Mouse (Mus musculus) lung, adult 2 months (tissue): ENCODE measurements around the gene Olfr661. TPM values are rescaled to one million over a fixed set of nuclear protein-coding genes. Genes with fewer than 3 reads are reported as not detected.

Experiments used
- DNase-seq: peaks from one replicate; pipeline ENCODE4 v3.0.0; 2022
- H3K4me1 ChIP-seq: fragments of 200-500 bp; 2 replicates; pipeline ENCODE4 v1.6.1; 2011; ENCODE audit warnings: low read length; ENCODE audit not compliant: control insufficient read depth, insufficient read depth
- H3K4me3 ChIP-seq: fragments of 200-500 bp; replicated peaks from 2 replicates; pipeline ENCODE3; 2011; ENCODE audit warnings: low read depth, mild to moderate bottlenecking, control low read depth, low read length; ENCODE audit errors: extremely low read depth
- CTCF ChIP-seq: fragments of 200-500 bp; IDR thresholded peaks from 2 replicates; pipeline ENCODE4 v1.5.1; 2011; ENCODE audit warnings: mild to moderate bottlenecking, low read length, control low read depth; ENCODE audit not compliant: insufficient read depth
- POLR2A ChIP-seq: fragments of 200-500 bp; IDR thresholded peaks from 2 replicates; pipeline ENCODE4 v1.6.1; 2011; ENCODE audit warnings: low read depth, mild to moderate bottlenecking, control low read depth, low read length, borderline replicate concordance; ENCODE audit errors: extremely low read depth
- WGBS: fragments of 180-500 bp; shearing (Covaris S2); methylation state at CpG from one replicate; pipeline ENCODE4 v1.1.7; 2018; 5-methylcytosine and 5-hydroxymethylcytosine counted together
- polyA plus RNA-seq: library from polyadenylated mRNA; depleted of rRNA; stranded (reverse); fragments of >200 nt; gene quantifications from 2 replicates; pipeline ENCODE4 v1.2.3, GENCODE M21; 2012; rRNA removed

Olfr661 gene
- not detected in 2 replicates for polyA plus RNA-seq

DNA sequence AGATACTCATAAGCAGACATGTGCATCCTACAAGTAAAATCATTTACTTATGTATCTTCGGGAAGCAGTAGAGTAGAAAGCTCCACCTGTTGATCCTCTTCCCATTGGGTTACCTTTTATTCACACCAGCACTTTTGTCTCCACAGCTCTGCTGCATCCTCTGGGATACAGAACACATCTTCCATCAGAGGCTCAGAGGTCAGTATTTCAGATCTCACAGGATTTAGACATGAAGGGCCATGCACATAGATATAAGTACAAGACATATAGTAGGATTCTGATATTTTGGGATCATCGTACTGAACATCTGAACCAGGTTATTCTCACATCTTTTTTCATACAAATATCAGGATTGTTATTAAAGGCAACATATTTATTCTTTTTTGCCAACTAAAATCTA, at the start of gene Olfr661:
Olfr661 (plus strand) TSS at position 301 of the 400 bp plus-strand sequence.
- H3K4me3 ChIP-seq = no peak within 1 kb of the TSS
- no peak for DNase-seq
- no peaks in the 10 kb centered on the region for H3K4me1 ChIP-seq
- WGBS = 76% methylated on average over 2 of the region's 2 CpGs
- TF ChIP-seq POLR2A (no peak), CTCF (no peak)

DNA sequence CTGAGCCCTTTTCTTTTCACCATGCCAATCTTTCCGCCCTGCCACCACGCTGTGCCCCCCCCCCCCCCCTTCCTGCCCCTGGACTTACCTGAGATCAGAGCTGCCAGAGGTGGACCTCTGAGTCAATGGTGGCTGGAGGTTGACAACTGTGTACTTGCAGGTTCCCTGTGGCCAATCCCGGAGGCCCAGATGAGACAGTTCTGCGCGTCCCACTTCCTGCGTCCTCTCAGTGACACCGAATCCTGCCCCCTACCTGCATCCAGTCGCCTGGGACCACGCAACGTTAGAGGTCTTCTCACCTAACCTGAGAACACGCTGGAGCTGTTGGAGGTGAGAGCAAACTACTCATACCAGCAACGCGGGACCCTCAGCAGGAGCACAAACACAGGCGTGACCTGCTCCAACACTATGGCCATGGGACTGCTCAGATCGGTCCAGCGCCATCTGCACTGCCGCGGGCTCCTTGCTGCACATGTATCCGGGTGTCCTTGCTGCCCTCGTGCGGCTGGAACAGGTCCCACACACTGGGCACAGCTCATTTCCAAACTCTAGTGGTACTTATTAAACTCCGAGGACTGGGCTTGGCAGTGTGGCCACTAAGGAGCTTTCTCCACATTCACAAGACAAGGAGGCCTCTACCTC, 39.3 kb upstream of the Olfr661 start, which contains the start of gene Olfr658:
Olfr658 (minus strand) TSS at position 465 of the 642 bp plus-strand sequence.
- TF ChIP-seq CTCF = peak; percentile 28; the same call in 1 of the 2 replicates
- TF ChIP-seq POLR2A = no peak
- 22% methylated on average over 20 of the region's 22 CpGs for WGBS
- Histone ChIP-seq H3K4me3 (peak within 1 kb of the TSS; percentile 17), H3K4me1 (no peaks in the 10 kb centered on the region)
- DNase-seq = peak; percentile 4

DNA sequence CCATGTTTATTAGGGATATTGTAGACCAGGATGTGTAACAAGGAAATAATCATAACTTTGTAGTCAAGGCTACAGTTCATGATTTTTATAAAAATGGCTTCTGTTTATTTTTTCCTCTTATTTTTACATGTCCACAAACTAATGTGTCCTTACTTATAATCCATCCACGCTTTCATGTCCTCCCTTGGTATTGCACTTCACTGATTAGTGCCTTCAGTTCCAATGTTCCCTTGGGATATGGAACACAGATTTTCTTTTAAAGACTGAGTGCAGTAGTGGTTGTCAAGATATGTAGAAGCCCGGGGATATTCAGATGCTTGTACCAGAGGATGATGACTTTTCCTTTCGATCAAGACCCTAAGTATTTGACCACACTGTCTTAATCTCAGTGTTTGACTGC, 19.8 kb upstream of the Olfr661 start, which contains the start of gene Olfr659:
Olfr659 (plus strand) TSS at position 301 of the 400 bp plus-strand sequence.
- 79% methylated on average over 3 of the region's 3 CpGs for WGBS

More for the DNA sequence above, 19.8 kb upstream of the Olfr661 start, which contains the start of gene Olfr659:
- DNase-seq = no peak
- H3K4me3 ChIP-seq = no peak within 1 kb of the TSS
- no peak for TF ChIP-seq POLR2A
- no peak for TF ChIP-seq CTCF
- H3K4me1 ChIP-seq = no peaks in the 10 kb centered on the region

Other genes with a start within 250 kb of the Olfr661 start
- gene Trim30a, start 221.3 kb upstream of the Olfr661 start, polyA plus RNA-seq = 3.7 and 7.5 TPM in 2 replicates
- gene Trim30d, start 178.7 kb upstream of the Olfr661 start, polyA plus RNA-seq = 1.0 and 4.0 TPM in 2 replicates
- gene Olfr651, start 136.4 kb upstream of the Olfr661 start, polyA plus RNA-seq = not detected in 2 replicates
- not detected in 2 replicates for gene Olfr652, start 125.6 kb upstream of the Olfr661 start, polyA plus RNA-seq
- gene Olfr653, start 109.2 kb upstream of the Olfr661 start, polyA plus RNA-seq = not detected in 2 replicates
- not detected in 2 replicates for gene Olfr654, start 99.5 kb upstream of the Olfr661 start, polyA plus RNA-seq
- not detected in 2 replicates for gene Olfr655, start 84.7 kb upstream of the Olfr661 start, polyA plus RNA-seq
- not detected in 2 replicates for gene Olfr656, start 72.5 kb upstream of the Olfr661 start, polyA plus RNA-seq
- not detected in 2 replicates for gene Olfr657, start 61.7 kb upstream of the Olfr661 start, polyA plus RNA-seq
- gene Olfr658, start 39.2 kb upstream of the Olfr661 start, polyA plus RNA-seq = not detected in 2 replicates
- not detected in 2 replicates for gene Olfr659, start 19.7 kb upstream of the Olfr661 start, polyA plus RNA-seq
- gene Usp17le, start 91.0 kb downstream of the Olfr661 start, polyA plus RNA-seq = not detected in 2 replicates
- gene Usp17lb, start 156.1 kb downstream of the Olfr661 start, polyA plus RNA-seq = not detected in 2 replicates
- gene Usp17la, start 170.5 kb downstream of the Olfr661 start, polyA plus RNA-seq = not detected in 2 replicates
- gene Olfr665, start 191.5 kb downstream of the Olfr661 start, polyA plus RNA-seq = not detected in 2 replicates
- gene Olfr666, start 209.5 kb downstream of the Olfr661 start, polyA plus RNA-seq = not detected in 2 replicates
- not detected in 2 replicates for gene Olfr667, start 235.0 kb downstream of the Olfr661 start, polyA plus RNA-seq
- not detected in 2 replicates for gene Olfr668, start 241.6 kb downstream of the Olfr661 start, polyA plus RNA-seq
- gene Olfr669, start 247.7 kb downstream of the Olfr661 start, polyA plus RNA-seq = not detected in 2 replicates